Mouse (Mus musculus) fat pad, adult 2 months (tissue): Measurements from ENCODE around the gene Tet3.

Experiments used
- DNase-seq: peaks from one replicate; pipeline ENCODE4 v3.0.0-alpha.2; 2011; ENCODE audit warnings: low read depth, low spot score; ENCODE audit errors: extremely low read depth

Gene Tet3

DNA sequence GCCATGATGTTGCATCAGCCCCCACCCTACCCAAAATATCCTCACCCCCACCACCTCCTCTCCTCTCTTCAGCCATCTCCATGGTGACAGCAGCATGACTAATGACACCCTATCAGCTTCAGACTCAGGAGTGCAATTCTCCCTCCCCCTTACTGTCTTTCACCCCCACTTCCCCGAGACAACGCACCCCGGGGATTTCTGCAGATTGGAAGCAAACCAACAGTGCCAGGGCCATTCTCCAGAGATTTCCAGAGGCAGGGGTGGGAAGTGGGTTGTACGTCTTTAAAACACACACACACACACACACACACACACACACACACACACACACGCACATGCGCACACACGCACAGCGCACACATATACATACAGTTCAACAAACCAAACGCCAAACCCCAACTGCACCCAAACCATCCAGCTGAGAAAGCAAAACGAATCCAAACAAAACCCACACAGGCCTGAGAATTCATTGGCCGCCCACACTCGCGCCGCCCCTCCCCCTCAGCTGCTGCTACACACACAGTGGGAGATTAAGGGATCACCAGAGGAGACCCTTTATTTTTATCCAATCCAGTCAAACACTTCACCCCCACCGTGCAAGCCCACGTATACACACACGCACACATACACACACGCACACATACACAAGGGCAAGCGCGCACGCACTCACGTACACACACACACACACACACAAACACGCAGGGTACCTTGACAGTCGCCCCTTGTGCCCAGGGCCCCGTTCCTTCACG is 18.2 kb downstream of the Tet3 start:
- no peak for DNase-seq

GRCm38 (mm10) chr6:83440197-83440509 is 18.7 kb downstream of the Tet3 start:
- DNase-seq, result no peak

- no peak for DNase-seq
These were observed 19.1 kb downstream of the Tet3 start for GRCm38 (mm10) chr6:83439781-83440180.

DNA sequence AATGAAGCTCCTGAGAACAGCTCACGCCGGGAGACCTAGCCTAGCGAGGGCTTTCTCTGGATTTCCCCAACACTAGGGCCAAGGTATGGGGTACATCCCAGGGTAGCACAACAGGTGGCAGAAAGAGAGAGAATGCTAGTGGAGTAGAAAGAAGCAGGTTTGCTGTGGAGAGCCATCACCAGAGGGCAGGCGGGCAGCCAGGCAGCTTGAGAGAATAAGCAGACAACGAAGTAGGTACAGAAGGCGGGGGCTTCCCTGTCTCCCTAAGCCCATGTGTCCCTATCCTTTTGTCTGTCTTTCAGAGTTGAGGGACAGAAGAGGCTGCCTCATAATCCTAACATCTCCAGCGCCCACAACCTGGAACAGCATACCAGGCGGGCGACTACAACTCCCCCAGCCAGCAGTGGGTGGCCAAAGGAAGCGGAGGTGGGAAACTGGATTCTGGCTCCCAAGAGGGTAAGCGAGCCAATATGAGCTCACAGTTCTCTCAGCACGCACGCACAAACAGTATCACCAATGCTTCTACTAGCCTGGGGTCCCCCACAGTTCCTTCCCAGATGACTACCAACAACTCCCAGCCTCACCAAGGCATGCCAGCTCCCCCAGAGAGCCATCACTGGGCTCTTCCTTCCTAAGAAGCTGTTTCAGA is 19.6 kb downstream of the Tet3 start:
- DNase-seq, result no peak

DNA sequence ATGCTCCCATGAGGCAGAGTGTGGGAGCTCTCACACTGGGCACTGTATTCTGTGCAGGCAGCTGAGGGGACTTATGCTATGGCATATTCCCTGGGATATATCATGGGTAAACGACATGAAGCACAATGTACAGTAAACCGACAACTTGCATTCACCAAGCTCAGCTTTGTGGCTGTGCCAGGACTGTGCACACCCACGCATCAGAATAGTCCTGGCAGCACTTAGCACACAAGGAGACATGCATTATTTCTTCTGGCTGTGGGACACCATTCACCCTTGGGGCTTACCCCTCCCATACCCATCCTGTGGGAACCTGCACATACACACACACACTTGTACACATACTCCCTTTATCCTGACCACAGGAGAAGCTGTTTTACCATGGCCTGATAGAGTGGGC is 20.3 kb downstream of the Tet3 start:
- DNase-seq, result no peak

DNA sequence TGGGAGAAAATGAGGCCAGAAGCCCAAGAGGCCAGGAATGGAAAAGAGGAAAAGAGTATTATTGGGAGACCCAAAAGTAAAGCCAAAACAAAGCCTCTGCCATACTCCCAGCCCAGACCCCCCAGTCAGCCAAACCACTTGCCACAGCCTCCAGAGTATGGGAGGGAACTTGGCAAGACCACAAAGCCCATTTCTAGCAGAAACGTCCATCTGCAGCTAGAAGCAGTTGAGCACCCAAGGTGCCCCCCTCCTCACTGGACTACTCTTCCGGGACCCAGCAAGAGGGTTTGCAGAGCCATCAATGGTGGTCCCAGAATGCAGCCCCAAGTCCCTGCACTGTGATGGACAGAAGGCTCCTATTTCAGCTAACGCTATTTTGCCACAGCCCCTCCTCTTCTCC is 21.1 kb downstream of the Tet3 start:
- no peak for DNase-seq

DNA sequence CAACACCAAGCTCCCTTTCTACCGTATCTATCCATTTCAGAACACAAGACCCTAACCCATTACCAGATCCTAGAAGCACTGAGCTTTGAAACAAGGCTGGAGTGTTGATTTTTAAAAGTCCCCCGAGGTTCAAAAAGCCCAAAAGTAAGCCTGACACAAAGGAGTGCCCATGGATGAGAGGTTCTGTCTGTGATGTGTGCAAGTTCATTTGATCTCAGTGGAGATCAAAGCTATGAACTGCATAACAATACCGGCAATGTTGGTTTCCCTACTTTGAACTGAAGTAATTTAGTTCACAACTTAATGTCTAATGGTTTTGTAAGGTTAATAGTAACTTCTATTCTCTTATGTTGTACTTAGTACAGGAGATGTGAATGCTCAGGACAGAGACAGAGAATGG is 21.7 kb downstream of the Tet3 start:
- no peak for DNase-seq

GRCm38 (mm10) chr6:83436547-83436946 is 22.3 kb downstream of the Tet3 start:
- no peak for DNase-seq

- no peak for DNase-seq
These were observed 23.7 kb downstream of the Tet3 start for GRCm38 (mm10) chr6:83435174-83435573.

- no peak for DNase-seq
These were observed 25.3 kb downstream of the Tet3 start for GRCm38 (mm10) chr6:83433546-83433945.

DNA sequence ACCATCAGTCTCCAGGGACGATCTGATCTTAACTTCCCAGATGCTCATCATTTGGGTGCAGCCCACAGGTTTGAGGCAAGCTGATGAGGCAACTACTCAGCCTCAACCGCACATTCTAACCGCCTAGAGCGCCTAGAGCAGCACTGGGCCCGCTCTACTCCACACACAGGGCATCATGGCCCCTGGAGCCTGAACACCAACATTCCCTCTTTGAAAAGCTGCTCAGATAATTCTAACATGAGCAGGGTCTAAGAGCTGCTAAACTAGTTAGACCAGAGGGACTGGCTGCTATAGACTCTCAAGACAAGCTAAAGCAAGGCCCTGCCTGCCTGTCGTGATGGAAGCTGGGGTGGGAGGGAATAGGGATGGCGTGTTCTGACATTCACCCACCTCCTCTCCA is 25.9 kb downstream of the Tet3 start:
- DNase-seq, result no peak

DNA sequence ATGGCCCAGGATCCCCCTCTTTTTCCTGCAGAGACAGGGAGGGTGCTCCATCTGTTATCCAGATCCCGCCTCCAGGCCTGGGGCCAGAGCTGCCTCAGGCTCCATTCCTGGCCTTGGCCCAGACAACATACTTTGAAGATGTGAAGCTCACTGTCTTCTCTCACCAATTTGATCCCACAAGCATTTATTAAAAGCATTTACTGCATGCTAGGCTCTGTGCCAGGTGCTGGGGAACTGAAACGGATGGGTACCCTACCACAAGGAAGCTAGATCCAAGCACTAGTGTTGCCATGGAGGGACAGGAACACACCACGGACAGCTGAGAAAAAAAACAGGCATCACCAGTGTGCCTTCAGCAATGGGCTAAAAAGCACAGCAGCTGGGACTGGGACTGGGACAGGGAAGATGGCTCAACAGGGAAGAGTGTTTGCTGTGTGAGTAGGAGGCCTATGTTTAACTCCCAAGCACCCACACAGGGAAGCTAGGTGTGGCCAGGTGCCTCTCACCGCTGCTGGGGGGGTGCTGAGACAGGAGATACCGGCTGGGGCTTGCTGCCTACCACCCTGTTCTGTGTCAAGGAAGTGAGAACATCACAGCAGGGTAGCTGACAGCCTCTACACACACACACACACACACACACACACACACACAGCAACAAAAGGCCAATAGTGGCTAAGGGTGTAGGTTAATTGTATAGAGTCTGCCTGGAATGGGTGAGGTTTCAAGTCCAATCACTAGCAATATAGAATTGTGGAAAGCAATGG is 30.7 kb downstream of the Tet3 start:
- no peak for DNase-seq

GRCm38 (mm10) chr6:83427512-83427911 is 31.4 kb downstream of the Tet3 start:
- no peak for DNase-seq

DNA sequence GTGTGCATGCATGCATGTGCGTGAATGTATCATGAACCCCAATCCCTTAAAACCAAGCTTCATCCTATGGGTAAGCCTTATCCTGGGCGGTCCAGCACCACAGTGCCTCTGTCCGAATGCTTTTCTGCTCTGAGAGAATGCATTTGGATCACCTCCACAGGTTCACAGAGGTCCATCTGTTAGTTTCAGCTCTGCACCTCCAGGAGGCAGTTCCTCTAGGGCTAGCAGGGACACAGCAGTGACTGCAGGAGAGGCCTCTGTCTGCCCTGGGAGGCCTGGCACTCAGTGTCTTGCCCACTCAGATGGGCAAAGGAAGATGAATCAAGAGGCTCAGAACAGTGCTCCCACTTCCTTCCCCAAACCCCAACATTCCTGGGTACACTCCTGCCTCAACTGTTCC is 32.3 kb downstream of the Tet3 start:
- no peak for DNase-seq

DNA sequence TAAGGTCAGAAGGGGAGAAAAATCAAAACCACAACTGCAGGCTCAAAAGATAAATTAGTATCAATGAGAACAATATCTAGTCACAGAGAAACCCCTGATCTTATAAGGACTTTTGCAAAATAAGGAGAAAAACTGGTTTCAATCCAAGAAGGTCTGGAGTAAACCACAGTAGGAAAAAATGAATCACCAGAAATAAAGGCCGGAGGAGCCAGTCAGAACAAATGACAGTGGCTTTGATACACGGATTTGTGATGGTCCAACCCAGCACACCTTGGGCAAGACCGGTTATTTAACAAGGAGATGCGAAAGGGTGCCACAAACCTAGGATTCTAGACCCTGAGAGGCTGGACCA is 34.9 kb downstream of the Tet3 start:
- DNase-seq, result no peak

DNA sequence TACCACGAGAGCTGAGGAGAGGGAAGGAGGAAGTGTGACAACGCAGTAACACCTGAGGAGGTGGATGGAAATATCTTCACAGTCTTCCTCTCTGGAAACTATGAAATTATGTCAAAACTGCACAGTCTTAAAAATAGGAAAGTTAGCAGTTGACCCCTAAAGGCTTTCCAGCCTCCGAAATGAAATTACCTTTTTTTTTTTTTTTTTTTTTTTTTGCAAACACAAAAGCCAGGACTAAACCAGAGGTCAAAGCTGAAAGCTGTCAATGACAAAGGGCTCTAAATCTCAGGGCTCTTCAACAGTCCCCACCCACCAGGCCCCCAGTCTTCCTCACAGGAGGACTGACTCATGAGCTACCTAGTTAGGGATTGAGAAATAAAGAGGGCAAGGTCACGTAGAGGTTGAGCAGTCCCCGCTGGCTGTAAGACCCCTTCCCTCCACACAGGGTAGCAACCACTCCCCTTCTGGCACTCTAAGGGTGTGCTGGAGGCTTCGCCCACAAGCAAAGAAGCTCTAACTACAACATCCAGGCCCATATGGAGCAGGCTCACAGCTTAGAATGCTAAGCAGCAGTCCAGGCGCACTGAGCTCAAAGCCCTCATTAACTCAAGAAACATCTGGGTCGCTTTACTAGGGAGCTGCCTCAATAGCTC is 35.4 kb downstream of the Tet3 start:
- no peak for DNase-seq

DNA sequence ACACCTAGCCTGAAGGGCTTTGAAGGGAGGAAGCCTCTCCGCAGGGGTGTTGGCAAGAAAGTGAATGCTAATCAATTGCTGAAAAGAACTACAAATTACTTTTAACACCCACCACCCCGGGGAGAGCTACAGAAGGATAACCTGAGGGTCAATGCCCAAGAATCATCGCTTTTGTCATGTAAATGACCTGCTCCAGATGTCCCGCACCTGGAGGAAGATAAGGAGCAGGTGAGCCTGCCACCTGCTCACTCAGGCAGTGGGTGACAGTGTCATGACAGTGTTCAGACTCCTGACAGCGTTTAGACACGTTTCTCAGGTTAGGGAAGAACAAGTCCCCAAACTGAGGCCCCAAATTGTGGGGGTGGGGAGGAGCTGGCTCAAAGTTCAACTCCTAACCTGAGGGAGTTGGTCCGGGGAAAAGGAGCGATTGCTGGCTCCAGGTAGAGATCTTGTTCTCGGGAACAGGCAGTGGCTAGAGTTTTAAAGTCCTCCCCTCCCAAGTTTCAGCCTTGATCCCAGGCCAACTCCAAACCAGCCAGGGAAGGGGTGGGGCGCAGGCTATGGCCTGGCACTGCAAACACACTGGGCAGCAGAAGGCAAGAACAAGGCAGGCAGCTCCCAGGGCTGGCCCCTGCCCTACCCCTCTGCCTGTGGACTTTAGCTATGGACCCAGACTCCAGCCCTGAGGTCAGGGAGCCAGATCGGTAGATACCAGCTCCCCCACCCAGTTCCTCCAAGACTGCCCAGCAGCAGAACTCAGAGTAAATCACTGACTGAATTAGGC is 36.8 kb downstream of the Tet3 start:
- DNase-seq, result no peak

DNA sequence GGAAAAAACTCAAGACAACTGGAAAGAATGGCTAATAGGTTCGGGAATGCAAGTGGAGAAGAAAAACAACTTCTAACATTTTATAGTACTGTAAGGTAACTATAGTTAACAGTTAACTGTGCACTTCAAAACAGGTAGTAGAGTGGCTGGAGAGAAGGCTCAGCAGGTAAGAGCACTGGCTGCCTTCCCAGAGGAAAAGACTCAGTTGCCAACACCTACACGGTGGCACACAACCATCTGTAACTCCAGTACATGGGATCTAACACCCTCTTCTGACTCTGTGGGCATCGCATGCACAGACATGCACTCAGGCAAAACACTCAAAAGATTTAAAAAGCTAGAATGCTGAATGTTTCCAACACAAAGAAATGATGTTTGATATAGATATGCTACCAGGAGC is 39.4 kb downstream of the Tet3 start:
- no peak for DNase-seq

DNA sequence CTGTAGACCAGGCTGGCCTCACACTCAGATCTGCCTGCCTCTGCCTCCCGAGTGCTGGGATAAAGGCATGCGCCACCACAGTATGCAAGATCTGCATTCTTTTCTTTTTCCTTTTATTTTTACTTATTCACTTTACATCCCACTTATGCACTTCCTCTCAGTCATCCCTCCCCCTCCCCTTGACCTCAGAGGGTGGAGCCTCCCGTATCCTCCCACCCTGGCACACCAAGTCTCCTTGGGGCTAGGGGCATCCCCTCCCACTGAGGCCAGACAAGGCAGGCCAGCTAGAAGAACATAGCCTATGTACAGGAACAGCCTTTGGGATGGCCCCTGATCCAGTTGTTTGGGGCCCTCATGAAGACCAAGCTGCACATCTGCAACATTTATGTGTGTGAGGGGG is 41.4 kb downstream of the Tet3 start:
- no peak for DNase-seq

- no peak for DNase-seq
These were observed 41.8 kb downstream of the Tet3 start for GRCm38 (mm10) chr6:83417104-83417502.
